Mouse (Mus musculus): ENCODE measurements around the gene Scnn1g. TPM values are rescaled to one million over a fixed set of nuclear protein-coding genes. Genes with fewer than 3 reads are reported as not detected.

Scnn1g gene
- polyA plus RNA-seq, 1 experiment from 2014 or later, result 1.8 TPM

DNA sequence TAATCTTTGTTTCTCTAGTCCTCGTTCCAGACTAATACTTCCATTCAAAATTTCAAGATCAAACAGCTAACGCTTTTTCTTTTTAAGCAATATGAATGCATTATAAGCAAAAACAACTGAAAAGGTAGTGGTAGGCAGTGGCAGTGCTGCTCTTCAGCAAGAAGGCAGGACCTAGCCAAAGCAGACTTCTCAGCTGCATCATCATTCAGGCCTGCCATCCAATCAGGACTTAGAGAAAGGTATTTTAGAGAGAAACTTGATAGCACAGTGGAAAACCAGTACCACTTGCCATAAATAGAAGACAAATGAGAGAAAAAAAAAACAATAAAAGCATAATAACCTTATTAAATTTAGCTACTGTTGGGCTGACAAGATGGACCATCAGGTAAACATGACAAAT lies 29.2 kb upstream of the Scnn1g start:
- Histone ChIP-seq H3K36me3 (ENCODE audit: control insufficient read depth, insufficient read depth, low read length) (no peaks in the 10 kb centered on the region), H3K4me3 (replicated peaks; ENCODE audit: low read length) (no peak overlapping the region), H3K4me1 (ENCODE audit: control insufficient read depth, insufficient read depth, low read length) (peaks cover 15% of the 10 kb centered on the region; the same call in 1 of the 2 replicates), H3K27me3 (ENCODE audit: control insufficient read depth, insufficient read depth, low read length) (no peaks in the 10 kb centered on the region), H3K9me3 (replicated peaks; ENCODE audit: control insufficient read depth, low read length) (no peaks in the 10 kb centered on the region), H3K9ac (ENCODE audit: low read length) (no peak overlapping the region), H3K4me2 (ENCODE audit: low read depth, low read length) (peak overlapping the region; percentile 75; the same call in 1 of the 2 replicates), H3K27ac (ENCODE audit: low read length) (no peak overlapping the region)
- no peak for ATAC-seq (ENCODE audit: insufficient read depth, low FRiP score)
- WGBS, result 81% methylated on average over 2 of the region's 2 CpGs

DNA sequence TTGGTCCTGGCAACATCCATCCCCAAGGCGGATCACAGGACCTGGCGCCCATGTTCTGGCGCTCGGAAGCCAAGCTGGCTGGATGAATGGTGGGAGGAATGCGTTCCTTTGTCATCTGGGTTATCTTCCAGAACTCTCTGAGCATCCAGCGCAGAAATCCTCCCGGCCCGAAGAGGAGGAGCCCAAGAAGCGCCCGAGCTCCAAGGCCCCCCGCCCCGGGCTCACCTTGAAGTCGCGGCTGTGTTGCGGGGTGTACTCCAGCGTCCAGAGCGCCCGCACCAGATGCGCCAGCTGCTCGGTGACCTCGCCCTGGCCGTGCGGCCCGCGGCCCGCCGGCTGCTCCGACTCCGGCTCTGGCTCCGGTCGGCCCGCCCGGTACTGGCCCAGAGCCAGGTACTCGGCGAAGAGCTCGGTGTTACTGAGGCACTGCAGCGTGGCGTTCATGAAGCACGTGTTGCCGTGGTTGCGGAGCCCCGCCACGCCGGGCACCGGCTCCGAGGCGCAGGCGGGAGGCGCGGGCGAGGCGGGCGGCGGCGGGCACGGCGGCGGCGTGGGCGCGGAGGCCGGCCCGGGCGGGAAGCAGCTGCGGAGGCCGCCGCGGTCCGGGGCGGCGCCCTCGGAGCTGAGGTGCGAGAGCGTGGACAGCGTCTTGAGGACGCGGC lies 27.7 kb upstream of the Scnn1g start:
- under 1% methylated on average over 52 of the region's 77 CpGs for WGBS
- Histone ChIP-seq H3K27me3 (ENCODE audit: control insufficient read depth, insufficient read depth, low read length) (no peaks in the 10 kb centered on the region), H3K4me1 (ENCODE audit: control insufficient read depth, insufficient read depth, low read length) (peaks cover 15% of the 10 kb centered on the region; the same call in 1 of the 2 replicates), H3K4me2 (ENCODE audit: low read depth, low read length) (peak overlapping the region; percentile 75), H3K9me3 (replicated peaks; ENCODE audit: control insufficient read depth, low read length) (no peaks in the 10 kb centered on the region), H3K9ac (ENCODE audit: low read length) (peak overlapping the region; percentile 84), H3K4me3 (replicated peaks; ENCODE audit: low read length) (peak overlapping the region; percentile 67), H3K36me3 (ENCODE audit: control insufficient read depth, insufficient read depth, low read length) (no peaks in the 10 kb centered on the region), H3K27ac (ENCODE audit: low read length) (0 out of 2 replicates have a peak overlapping the region, but pooled peaks have one; percentile 56)
- peak; percentile 20; the same call in 1 of the 2 replicates for ATAC-seq (ENCODE audit: insufficient read depth, low FRiP score)

- Histone ChIP-seq H3K36me3 (ENCODE audit: control insufficient read depth, insufficient read depth, low read length) (no peaks in the 10 kb centered on the region), H3K27ac (ENCODE audit: low read length) (peak within 1 kb of the TSS; percentile 56; the same call in 1 of the 2 replicates), H3K9ac (ENCODE audit: low read length) (peak within 1 kb of the TSS; percentile 84), H3K4me2 (ENCODE audit: low read depth, low read length) (peak within 1 kb of the TSS; percentile 75), H3K4me3 (replicated peaks; ENCODE audit: low read length) (peak within 1 kb of the TSS; percentile 67), H3K27me3 (ENCODE audit: control insufficient read depth, insufficient read depth, low read length) (no peaks in the 10 kb centered on the region), H3K9me3 (replicated peaks; ENCODE audit: control insufficient read depth, low read length) (no peaks in the 10 kb centered on the region), H3K4me1 (ENCODE audit: control insufficient read depth, insufficient read depth, low read length) (peaks cover 15% of the 10 kb centered on the region; the same call in 1 of the 2 replicates)
- ATAC-seq (ENCODE audit: insufficient read depth, low FRiP score), result peak; percentile 97
- under 1% methylated on average over 59 of the region's 82 CpGs for WGBS
These were observed 27.1 kb upstream of the Scnn1g start, which contains the start of gene Usp31 for GRCm38 (mm10) chr7:121707073-121707667. Gene Usp31 (minus strand): TSS chr7:121707253.

GRCm38 (mm10) chr7:121711171-121711570 lies 23.1 kb upstream of the Scnn1g start:
- Histone ChIP-seq H3K36me3 (ENCODE audit: control insufficient read depth, insufficient read depth, low read length) (no peaks in the 10 kb centered on the region), H3K4me1 (ENCODE audit: control insufficient read depth, insufficient read depth, low read length) (0 out of 2 replicates have a peak, but pooled peaks cover 1% of the 10 kb centered on the region), H3K9me3 (replicated peaks; ENCODE audit: control insufficient read depth, low read length) (no peaks in the 10 kb centered on the region), H3K9ac (ENCODE audit: low read length) (no peak overlapping the region), H3K27ac (ENCODE audit: low read length) (peak overlapping the region; percentile 84), H3K27me3 (ENCODE audit: control insufficient read depth, insufficient read depth, low read length) (no peaks in the 10 kb centered on the region), H3K4me3 (replicated peaks; ENCODE audit: low read length) (no peak overlapping the region), H3K4me2 (ENCODE audit: low read depth, low read length) (no peak overlapping the region)
- no peak for ATAC-seq (ENCODE audit: insufficient read depth, low FRiP score)
- WGBS, result 57% methylated on average over 2 of the region's 2 CpGs

- 75% methylated on average over 7 of the region's 7 CpGs for WGBS
- Histone ChIP-seq H3K27ac (ENCODE audit: low read length) (no peak overlapping the region), H3K4me2 (ENCODE audit: low read depth, low read length) (no peak overlapping the region), H3K9me3 (replicated peaks; ENCODE audit: control insufficient read depth, low read length) (no peaks in the 10 kb centered on the region), H3K27me3 (ENCODE audit: control insufficient read depth, insufficient read depth, low read length) (no peaks in the 10 kb centered on the region), H3K4me3 (replicated peaks; ENCODE audit: low read length) (no peak overlapping the region), H3K4me1 (ENCODE audit: control insufficient read depth, insufficient read depth, low read length) (no peaks in the 10 kb centered on the region), H3K36me3 (ENCODE audit: control insufficient read depth, insufficient read depth, low read length) (no peaks in the 10 kb centered on the region), H3K9ac (ENCODE audit: low read length) (no peak overlapping the region)
- ATAC-seq (ENCODE audit: insufficient read depth, low FRiP score), result no peak
These were observed 17.2 kb upstream of the Scnn1g start for GRCm38 (mm10) chr7:121717031-121717430.

- H3K4me2 ChIP-seq (ENCODE audit: low read depth, low read length), result no peak overlapping the region
- no peak overlapping the region for H3K4me3 ChIP-seq (replicated peaks; ENCODE audit: low read length)
- WGBS, result 10% methylated on average over 5 of the region's 5 CpGs
- peaks cover 3% of the 10 kb centered on the region; the same call in 1 of the 2 replicates for H3K4me1 ChIP-seq (ENCODE audit: control insufficient read depth, insufficient read depth, low read length)
- ATAC-seq (ENCODE audit: insufficient read depth, low FRiP score), result no peak
- H3K9ac ChIP-seq (ENCODE audit: low read length), result no peak overlapping the region
- no peak overlapping the region for H3K27ac ChIP-seq (ENCODE audit: low read length)
- H3K9me3 ChIP-seq (replicated peaks; ENCODE audit: control insufficient read depth, low read length), result no peaks in the 10 kb centered on the region
- peaks cover 6% of the 10 kb centered on the region; the same call in 1 of the 2 replicates for H3K27me3 ChIP-seq (ENCODE audit: control insufficient read depth, insufficient read depth, low read length)
- no peaks in the 10 kb centered on the region for H3K36me3 ChIP-seq (ENCODE audit: control insufficient read depth, insufficient read depth, low read length)
These were observed 4.1 kb upstream of the Scnn1g start for GRCm38 (mm10) chr7:121730225-121730624.

DNA sequence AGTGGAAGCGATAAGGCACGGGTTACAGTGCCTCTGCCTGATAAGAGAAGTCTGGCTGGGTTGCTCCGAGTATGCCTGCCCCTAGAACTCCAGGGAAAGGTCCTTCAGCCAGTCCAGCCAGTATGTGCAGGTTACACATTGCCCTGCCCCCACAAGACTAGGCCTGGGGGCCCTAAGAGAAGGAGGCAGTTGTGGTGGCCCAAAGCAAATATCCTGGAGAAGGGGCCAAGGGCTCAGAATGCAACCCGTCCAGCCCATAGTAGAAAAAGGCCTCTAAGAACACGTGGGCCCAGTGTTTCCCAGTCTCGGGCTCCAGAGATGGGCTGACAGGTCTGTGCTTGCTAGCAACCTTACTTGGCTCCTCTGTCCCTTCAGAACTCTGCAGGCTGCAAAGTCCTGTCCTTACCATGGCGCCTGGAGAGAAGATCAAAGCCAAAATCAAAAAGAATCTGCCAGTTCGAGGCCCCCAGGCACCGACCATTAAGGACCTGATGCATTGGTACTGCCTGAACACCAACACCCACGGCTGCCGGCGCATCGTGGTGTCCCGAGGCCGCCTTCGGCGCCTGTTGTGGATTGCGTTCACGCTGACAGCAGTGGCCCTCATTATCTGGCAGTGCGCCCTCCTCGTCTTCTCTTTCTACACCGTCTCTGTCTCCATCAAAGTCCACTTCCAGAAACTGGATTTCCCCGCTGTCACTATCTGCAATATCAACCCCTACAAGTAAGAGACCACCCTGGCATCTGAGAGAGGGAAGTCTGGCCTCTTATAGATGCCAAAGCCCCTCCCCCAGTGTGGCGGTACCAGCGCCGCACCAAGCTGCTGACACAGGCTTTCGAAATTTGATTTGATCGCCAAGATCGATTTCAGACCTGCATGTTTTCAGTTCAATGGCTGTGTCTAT lies 3.5 kb downstream of the Scnn1g start:
- 56% methylated on average over 29 of the region's 29 CpGs for WGBS
- Histone ChIP-seq H3K27ac (ENCODE audit: low read length) (no peak overlapping the region), H3K27me3 (ENCODE audit: control insufficient read depth, insufficient read depth, low read length) (peaks cover 6% of the 10 kb centered on the region; the same call in 1 of the 2 replicates), H3K9ac (ENCODE audit: low read length) (no peak overlapping the region), H3K4me3 (replicated peaks; ENCODE audit: low read length) (no peak overlapping the region), H3K4me2 (ENCODE audit: low read depth, low read length) (no peak overlapping the region), H3K9me3 (replicated peaks; ENCODE audit: control insufficient read depth, low read length) (no peaks in the 10 kb centered on the region), H3K4me1 (ENCODE audit: control insufficient read depth, insufficient read depth, low read length) (peaks cover 3% of the 10 kb centered on the region; the same call in 1 of the 2 replicates), H3K36me3 (ENCODE audit: control insufficient read depth, insufficient read depth, low read length) (no peaks in the 10 kb centered on the region)
- ATAC-seq (ENCODE audit: insufficient read depth, low FRiP score), result no peak

- no peak overlapping the region for H3K9ac ChIP-seq (ENCODE audit: low read length)
- H3K36me3 ChIP-seq (ENCODE audit: control insufficient read depth, insufficient read depth, low read length), result no peaks in the 10 kb centered on the region
- no peaks in the 10 kb centered on the region for H3K27me3 ChIP-seq (ENCODE audit: control insufficient read depth, insufficient read depth, low read length)
- 71% methylated on average over 5 of the region's 5 CpGs for WGBS
- no peak overlapping the region for H3K4me3 ChIP-seq (replicated peaks; ENCODE audit: low read length)
- H3K27ac ChIP-seq (ENCODE audit: low read length), result no peak overlapping the region
- no peaks in the 10 kb centered on the region for H3K4me1 ChIP-seq (ENCODE audit: control insufficient read depth, insufficient read depth, low read length)
- no peaks in the 10 kb centered on the region for H3K9me3 ChIP-seq (replicated peaks; ENCODE audit: control insufficient read depth, low read length)
- no peak for ATAC-seq (ENCODE audit: insufficient read depth, low FRiP score)
- H3K4me2 ChIP-seq (ENCODE audit: low read depth, low read length), result no peak overlapping the region
These were observed 16.0 kb downstream of the Scnn1g start for GRCm38 (mm10) chr7:121750244-121750643.

Data from stomach, embryonic 16.5 days (tissue).